Mouse (Mus musculus): ENCODE measurements around the gene Limch1. TPM values are rescaled to one million over a fixed set of nuclear protein-coding genes. Genes with fewer than 3 reads are reported as not detected.
A peak's percentile ranks its signal among the peaks of the same experiment; 100 is the strongest.

The Limch1 gene
- total and polyA plus RNA-seq, 2 experiments: 0.13 to 0.55 TPM

DNA sequence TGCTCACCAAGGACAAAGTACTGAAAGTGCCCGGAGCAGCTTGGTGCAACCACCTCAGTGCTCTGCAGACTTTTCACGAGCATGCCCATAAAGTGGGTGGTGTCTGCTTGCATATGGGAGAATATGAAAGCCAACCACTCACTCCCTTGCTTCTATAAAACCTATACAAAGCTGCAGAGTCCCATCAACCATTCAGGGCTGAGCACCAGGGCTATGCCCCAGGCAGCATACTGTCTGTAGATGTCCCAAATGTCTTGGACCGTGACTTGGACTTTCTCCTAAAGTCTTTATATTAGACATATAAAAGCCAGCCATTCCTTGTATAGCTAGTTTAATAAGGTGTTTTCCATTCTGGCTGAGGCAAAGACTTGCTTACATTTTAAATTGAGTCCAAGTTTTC is 47.6 kb downstream of the Limch1 start:
- H3K4me1 ChIP-seq (ENCODE audit: control insufficient read depth, insufficient read depth, low read length): no peaks in the 10 kb centered on the region
- H3K27ac ChIP-seq (replicated peaks; ENCODE audit: insufficient read depth, low read depth, low read length): no peak overlapping the region
- 94% methylated on average over 3 of the region's 3 CpGs for WGBS
- TF ChIP-seq CTCF (IDR thresholded peaks at IDR 0.05; ENCODE audit: low read depth, low read length) (no peak), POLR2A (IDR thresholded peaks at IDR 0.05; ENCODE audit: extremely low read depth, insufficient read depth, low read length) (no peak)
- no peaks in the 10 kb centered on the region; the same call in 1 of the 2 replicates for H3K27me3 ChIP-seq (ENCODE audit: control insufficient read depth, insufficient read depth, low read length)
- DNase-seq (ENCODE audit: extremely low read depth, low read depth, low spot score): no peak
- no peaks in the 10 kb centered on the region for H3K79me2 ChIP-seq (ENCODE audit: control insufficient read depth, insufficient read depth, low read length)
- no peak overlapping the region for H3K4me3 ChIP-seq (ENCODE audit: insufficient read depth, low read depth, low read length)
- H3K36me3 ChIP-seq (ENCODE audit: control insufficient read depth, insufficient read depth, low read length): no peaks in the 10 kb centered on the region
- no peak overlapping the region for H3K9ac ChIP-seq (ENCODE audit: low read depth, low read length)

DNA sequence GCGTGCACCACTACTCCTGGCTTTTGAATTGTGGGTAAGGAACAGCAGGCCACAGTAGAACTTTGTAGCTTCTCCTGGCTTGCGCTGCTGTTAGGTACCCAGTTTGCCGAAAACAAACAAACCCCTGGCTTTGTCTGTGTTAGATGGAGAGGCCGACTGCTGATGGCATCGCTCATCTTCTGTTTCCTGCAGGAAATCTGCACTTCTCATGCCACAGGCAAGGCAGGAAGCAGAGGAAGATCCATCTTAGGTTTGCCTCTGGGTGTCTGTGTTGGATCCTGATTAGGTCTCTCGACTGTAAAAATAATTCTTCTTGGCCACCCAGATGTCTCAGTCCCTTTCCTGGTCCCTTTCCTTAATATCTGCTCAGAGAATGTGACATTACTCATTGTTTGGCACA is 51.7 kb downstream of the Limch1 start:
- 74% methylated on average over 6 of the region's 6 CpGs for WGBS
- no peak overlapping the region for H3K4me3 ChIP-seq (ENCODE audit: insufficient read depth, low read depth, low read length)
- no peak overlapping the region for H3K9ac ChIP-seq (ENCODE audit: low read depth, low read length)
- H3K36me3 ChIP-seq (ENCODE audit: control insufficient read depth, insufficient read depth, low read length): no peaks in the 10 kb centered on the region
- H3K27ac ChIP-seq (replicated peaks; ENCODE audit: insufficient read depth, low read depth, low read length): no peak overlapping the region
- TF ChIP-seq POLR2A (IDR thresholded peaks at IDR 0.05; ENCODE audit: extremely low read depth, insufficient read depth, low read length): no peak
- TF ChIP-seq CTCF (IDR thresholded peaks at IDR 0.05; ENCODE audit: low read depth, low read length): no peak
- DNase-seq (ENCODE audit: extremely low read depth, low read depth, low spot score): no peak
- peaks cover 5% of the 10 kb centered on the region for H3K4me1 ChIP-seq (ENCODE audit: control insufficient read depth, insufficient read depth, low read length)
- no peaks in the 10 kb centered on the region; the same call in 1 of the 2 replicates for H3K27me3 ChIP-seq (ENCODE audit: control insufficient read depth, insufficient read depth, low read length)
- no peaks in the 10 kb centered on the region for H3K79me2 ChIP-seq (ENCODE audit: control insufficient read depth, insufficient read depth, low read length)

DNA sequence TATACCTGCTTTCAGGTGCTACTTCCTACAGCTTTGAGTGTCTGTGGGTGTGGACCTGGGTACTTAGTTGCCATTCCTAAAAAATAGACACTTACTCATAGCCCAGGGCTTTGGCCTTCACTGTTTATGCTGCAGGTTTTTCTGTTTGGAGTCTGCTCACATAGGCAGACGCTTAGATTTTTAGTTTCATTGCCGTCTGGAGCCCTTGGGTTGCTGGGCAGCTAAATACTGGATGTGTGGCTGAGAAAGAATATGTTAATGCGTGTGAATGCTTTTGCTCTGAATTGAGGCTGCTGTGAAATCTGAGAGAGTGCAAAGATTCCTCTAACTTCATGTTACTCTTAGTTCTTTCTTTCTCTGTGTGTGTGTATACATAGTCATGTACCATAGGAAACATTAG is 52.5 kb downstream of the Limch1 start:
- peaks cover 5% of the 10 kb centered on the region for H3K4me1 ChIP-seq (ENCODE audit: control insufficient read depth, insufficient read depth, low read length)
- H3K36me3 ChIP-seq (ENCODE audit: control insufficient read depth, insufficient read depth, low read length): no peaks in the 10 kb centered on the region
- DNase-seq (ENCODE audit: extremely low read depth, low read depth, low spot score): no peak
- no peak for TF ChIP-seq POLR2A (IDR thresholded peaks at IDR 0.05; ENCODE audit: extremely low read depth, insufficient read depth, low read length)
- no peak for TF ChIP-seq CTCF (IDR thresholded peaks at IDR 0.05; ENCODE audit: low read depth, low read length)
- H3K27me3 ChIP-seq (ENCODE audit: control insufficient read depth, insufficient read depth, low read length): no peaks in the 10 kb centered on the region; the same call in 1 of the 2 replicates
- H3K9ac ChIP-seq (ENCODE audit: low read depth, low read length): no peak overlapping the region
- no peak overlapping the region for H3K27ac ChIP-seq (replicated peaks; ENCODE audit: insufficient read depth, low read depth, low read length)
- H3K4me3 ChIP-seq (ENCODE audit: insufficient read depth, low read depth, low read length): no peak overlapping the region
- WGBS: 72% methylated on average over 3 of the region's 3 CpGs
- no peaks in the 10 kb centered on the region for H3K79me2 ChIP-seq (ENCODE audit: control insufficient read depth, insufficient read depth, low read length)

DNA sequence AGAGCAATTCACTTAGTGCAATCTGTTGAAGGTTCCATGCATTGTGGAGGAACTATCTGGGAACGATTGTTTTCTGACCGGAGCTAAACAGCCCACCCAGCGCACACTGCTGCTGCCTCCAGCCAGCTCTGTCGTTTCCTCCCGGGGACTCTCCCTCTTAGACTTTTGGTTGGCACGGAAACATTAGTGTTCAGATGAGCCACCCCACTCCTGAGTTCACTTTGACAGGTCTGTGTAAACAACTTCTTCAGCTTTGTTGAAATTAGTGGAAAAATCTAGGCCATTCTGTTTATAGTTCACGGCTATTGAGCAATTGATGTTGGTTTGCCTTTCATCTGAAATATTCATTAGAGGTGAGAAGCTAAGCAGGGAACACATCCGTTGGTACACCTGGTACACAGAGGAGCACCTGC is 53.0 kb downstream of the Limch1 start:
- Histone ChIP-seq H3K4me1 (ENCODE audit: control insufficient read depth, insufficient read depth, low read length) (peaks cover 5% of the 10 kb centered on the region), H3K27me3 (ENCODE audit: control insufficient read depth, insufficient read depth, low read length) (no peaks in the 10 kb centered on the region; the same call in 1 of the 2 replicates), H3K4me3 (ENCODE audit: insufficient read depth, low read depth, low read length) (no peak overlapping the region), H3K27ac (replicated peaks; ENCODE audit: insufficient read depth, low read depth, low read length) (no peak overlapping the region), H3K36me3 (ENCODE audit: control insufficient read depth, insufficient read depth, low read length) (no peaks in the 10 kb centered on the region), H3K9ac (ENCODE audit: low read depth, low read length) (no peak overlapping the region), H3K79me2 (ENCODE audit: control insufficient read depth, insufficient read depth, low read length) (no peaks in the 10 kb centered on the region)
- WGBS: 13% methylated on average over 8 of the region's 8 CpGs
- TF ChIP-seq POLR2A (IDR thresholded peaks at IDR 0.05; ENCODE audit: extremely low read depth, insufficient read depth, low read length) (no peak), CTCF (IDR thresholded peaks at IDR 0.05; ENCODE audit: low read depth, low read length) (no peak)
- peak; percentile 86 for DNase-seq (ENCODE audit: extremely low read depth, low read depth, low spot score)

DNA sequence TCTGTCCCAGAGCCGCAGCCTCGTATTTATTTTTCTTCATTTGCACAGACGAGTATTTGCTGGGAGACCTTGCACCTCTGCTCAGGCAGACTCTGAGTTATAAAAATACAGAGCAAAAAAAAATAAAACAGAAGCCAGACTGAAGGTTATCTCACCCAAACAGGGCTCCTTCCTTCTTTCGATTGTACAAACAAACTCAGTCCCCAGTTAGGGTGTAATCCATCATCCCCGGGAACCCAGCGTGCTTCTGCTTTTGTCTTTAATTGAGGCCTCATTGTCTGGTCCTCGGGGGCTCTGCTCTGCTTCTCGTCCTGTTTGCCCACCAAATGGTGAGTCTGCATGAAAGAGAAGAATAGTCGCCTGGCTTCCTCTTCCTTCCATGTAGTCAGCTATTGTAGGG is 54.6 kb downstream of the Limch1 start:
- Histone ChIP-seq H3K79me2 (ENCODE audit: control insufficient read depth, insufficient read depth, low read length) (no peaks in the 10 kb centered on the region), H3K9ac (ENCODE audit: low read depth, low read length) (no peak overlapping the region), H3K4me3 (ENCODE audit: insufficient read depth, low read depth, low read length) (no peak overlapping the region), H3K36me3 (ENCODE audit: control insufficient read depth, insufficient read depth, low read length) (no peaks in the 10 kb centered on the region), H3K27ac (replicated peaks; ENCODE audit: insufficient read depth, low read depth, low read length) (no peak overlapping the region), H3K4me1 (ENCODE audit: control insufficient read depth, insufficient read depth, low read length) (peaks cover 5% of the 10 kb centered on the region), H3K27me3 (ENCODE audit: control insufficient read depth, insufficient read depth, low read length) (no peaks in the 10 kb centered on the region; the same call in 1 of the 2 replicates)
- TF ChIP-seq CTCF (IDR thresholded peaks at IDR 0.05; ENCODE audit: low read depth, low read length) (no peak), POLR2A (IDR thresholded peaks at IDR 0.05; ENCODE audit: extremely low read depth, insufficient read depth, low read length) (no peak)
- no peak for DNase-seq (ENCODE audit: extremely low read depth, low read depth, low spot score)
- 16% methylated on average over 9 of the region's 9 CpGs for WGBS

DNA sequence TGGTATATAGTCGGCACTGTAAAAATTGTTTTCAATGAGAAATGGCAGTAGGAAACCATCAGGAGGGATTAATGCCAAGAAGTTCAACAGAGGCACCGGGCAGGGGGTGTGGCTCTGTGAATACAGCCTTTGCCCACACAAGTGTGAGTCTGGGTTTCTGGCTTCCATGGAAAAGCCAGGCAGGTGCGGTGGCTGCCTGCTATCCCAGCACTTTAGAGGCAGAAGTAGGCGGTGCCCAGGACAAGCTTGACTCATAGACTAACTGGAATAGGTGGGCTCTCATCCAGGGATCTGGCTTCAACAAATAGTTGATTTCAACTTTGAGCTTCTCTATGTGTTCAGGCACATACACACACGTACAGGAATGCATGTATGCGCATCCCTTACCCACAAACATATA is 55.4 kb downstream of the Limch1 start:
- H3K27ac ChIP-seq (replicated peaks; ENCODE audit: insufficient read depth, low read depth, low read length): no peak overlapping the region
- H3K4me3 ChIP-seq (ENCODE audit: insufficient read depth, low read depth, low read length): no peak overlapping the region
- H3K4me1 ChIP-seq (ENCODE audit: control insufficient read depth, insufficient read depth, low read length): peaks cover 5% of the 10 kb centered on the region
- H3K9ac ChIP-seq (ENCODE audit: low read depth, low read length): no peak overlapping the region
- no peaks in the 10 kb centered on the region for H3K36me3 ChIP-seq (ENCODE audit: control insufficient read depth, insufficient read depth, low read length)
- no peak for TF ChIP-seq CTCF (IDR thresholded peaks at IDR 0.05; ENCODE audit: low read depth, low read length)
- TF ChIP-seq POLR2A (IDR thresholded peaks at IDR 0.05; ENCODE audit: extremely low read depth, insufficient read depth, low read length): no peak
- no peaks in the 10 kb centered on the region; the same call in 1 of the 2 replicates for H3K27me3 ChIP-seq (ENCODE audit: control insufficient read depth, insufficient read depth, low read length)
- no peak for DNase-seq (ENCODE audit: extremely low read depth, low read depth, low spot score)
- 86% methylated on average over 6 of the region's 6 CpGs for WGBS
- no peaks in the 10 kb centered on the region for H3K79me2 ChIP-seq (ENCODE audit: control insufficient read depth, insufficient read depth, low read length)
